Mouse (Mus musculus) embryonic facial prominence, embryonic 11.5 days (tissue): ENCODE results near the gene Acap2. TPM values are rescaled to one million over a fixed set of nuclear protein-coding genes. Genes with fewer than 3 reads are reported as not detected.

Source experiments
- ATAC-seq: fragments of 200-750 bp; cut with Nextera tagmentation; replicated peaks from 2 replicates; pipeline ENCODE4 v1.8.0; 2017; ENCODE audit warnings: low read depth; ENCODE audit not compliant: insufficient number of reproducible peaks, low FRiP score, low TSS enrichment
- DNase-seq: peaks from one replicate; pipeline ENCODE4 v3.0.0-alpha.2; 2015; ENCODE audit warnings: low spot score
- H3K27ac ChIP-seq: fragments of 300-500 bp; sonication (generic); replicated peaks from 2 replicates; pipeline ENCODE4 v1.5.1; 2014; ENCODE audit warnings: mild to moderate bottlenecking, low read depth, low read length, control low read depth
- H3K27me3 ChIP-seq: fragments of 300-500 bp; sonication (generic); 2 replicates; pipeline ENCODE4 v1.6.1; 2014; ENCODE audit warnings: mild to moderate bottlenecking, low read length, moderate library complexity, mixed read lengths; ENCODE audit not compliant: control insufficient read depth, insufficient read depth
- H3K36me3 ChIP-seq: fragments of 300-500 bp; sonication (generic); replicated peaks from 2 replicates; pipeline ENCODE4 v1.6.1; 2014; ENCODE audit warnings: low read depth, mild to moderate bottlenecking, low read length, moderate library complexity, mixed read lengths; ENCODE audit not compliant: control insufficient read depth, insufficient read depth
- H3K4me1 ChIP-seq: fragments of 300-500 bp; sonication (generic); 2 replicates; pipeline ENCODE4 v1.6.1; 2014; ENCODE audit warnings: low read length, mixed read lengths; ENCODE audit not compliant: control insufficient read depth, insufficient read depth
- H3K4me2 ChIP-seq: fragments of 300-500 bp; sonication (generic); 2 replicates; pipeline ENCODE4 v1.6.1; 2014; ENCODE audit warnings: low read depth, mild to moderate bottlenecking, control low read depth, low read length, moderate library complexity
- H3K4me3 ChIP-seq: fragments of 300-500 bp; sonication (generic); 2 replicates; pipeline ENCODE4 v1.5.1; 2014; ENCODE audit warnings: low read depth, low read length, control low read depth
- H3K9ac ChIP-seq: fragments of 300-500 bp; sonication (generic); replicated peaks from 2 replicates; pipeline ENCODE4 v1.6.1; 2014; ENCODE audit warnings: mild to moderate bottlenecking, control low read depth, low read length
- H3K9me3 ChIP-seq: fragments of 300-500 bp; sonication (generic); replicated peaks from 2 replicates; pipeline ENCODE4 v1.6.1; 2016; ENCODE audit warnings: mild to moderate bottlenecking, low read length, inconsistent platforms, mixed read lengths; ENCODE audit not compliant: control insufficient read depth
- WGBS: fragments of 180-500 bp; shearing (Covaris S2); extraction: QIAGEN DNeasy Blood & Tissue Kit; methylation state at CpG from one replicate; pipeline ENCODE4 v1.1.7; 2014; 5-methylcytosine and 5-hydroxymethylcytosine counted together
- polyA plus RNA-seq: library from polyadenylated mRNA; unstranded; fragments of >200 nt; fragmentation: Nextera tagmentation; extraction: Ambion mirVana; gene quantifications from 2 replicates; pipeline ENCODE4 v1.2.1, GENCODE M21; 2014

Acap2 gene
- polyA plus RNA-seq, 1 experiment from 2014 or later, result 25.4 TPM

GRCm38 (mm10) chr16:31101352-31101751 is 99.7 kb downstream of the Acap2 start:
- Histone ChIP-seq H3K4me1 (no peaks in the 10 kb centered on the region), H3K9me3 (no peaks in the 10 kb centered on the region), H3K27me3 (no peaks in the 10 kb centered on the region), H3K4me3 (no peak overlapping the region), H3K9ac (no peak overlapping the region), H3K4me2 (no peak overlapping the region), H3K27ac (no peak overlapping the region), H3K36me3 (no peaks in the 10 kb centered on the region; the same call in 1 of the 2 replicates)
- DNase-seq (no peak), ATAC-seq (no peak)
- WGBS, result 75% methylated on average over 2 of the region's 2 CpGs

GRCm38 (mm10) chr16:31099906-31100305 is 101.1 kb downstream of the Acap2 start:
- Histone ChIP-seq H3K9ac (no peak overlapping the region), H3K27me3 (no peaks in the 10 kb centered on the region), H3K4me1 (no peaks in the 10 kb centered on the region), H3K27ac (no peak overlapping the region), H3K36me3 (no peaks in the 10 kb centered on the region; the same call in 1 of the 2 replicates), H3K9me3 (no peaks in the 10 kb centered on the region), H3K4me3 (no peak overlapping the region), H3K4me2 (no peak overlapping the region)
- ATAC-seq, result no peak
- DNase-seq, result no peak
- 85% methylated on average over 1 of the region's 1 CpGs for WGBS

GRCm38 (mm10) chr16:31094036-31094435 is 107.0 kb downstream of the Acap2 start:
- ATAC-seq, result no peak
- Histone ChIP-seq H3K27ac (no peak overlapping the region), H3K36me3 (no peaks in the 10 kb centered on the region), H3K9ac (no peak overlapping the region), H3K27me3 (no peaks in the 10 kb centered on the region), H3K4me2 (no peak overlapping the region), H3K9me3 (no peaks in the 10 kb centered on the region), H3K4me3 (no peak overlapping the region), H3K4me1 (no peaks in the 10 kb centered on the region)
- 80% methylated on average over 6 of the region's 6 CpGs for WGBS
- DNase-seq, result no peak

- no peaks in the 10 kb centered on the region for H3K27me3 ChIP-seq
- no peak overlapping the region for H3K4me3 ChIP-seq
- H3K27ac ChIP-seq, result no peak overlapping the region
- DNase-seq (no peak), ATAC-seq (no peak)
- H3K36me3 ChIP-seq, result no peaks in the 10 kb centered on the region
- no peaks in the 10 kb centered on the region for H3K4me1 ChIP-seq
- H3K9me3 ChIP-seq, result no peaks in the 10 kb centered on the region
- no peak overlapping the region for H3K9ac ChIP-seq
- H3K4me2 ChIP-seq, result no peak overlapping the region
- WGBS, result 49% methylated on average over 9 of the region's 9 CpGs
These were observed 107.9 kb downstream of the Acap2 start for GRCm38 (mm10) chr16:31093186-31093585.

- no peak for ATAC-seq
- no peak overlapping the region for H3K27ac ChIP-seq
- H3K4me1 ChIP-seq, result no peaks in the 10 kb centered on the region
- WGBS, result 70% methylated on average over 6 of the region's 6 CpGs
- no peaks in the 10 kb centered on the region for H3K9me3 ChIP-seq
- no peak for DNase-seq
- no peak overlapping the region for H3K4me2 ChIP-seq
- no peaks in the 10 kb centered on the region for H3K27me3 ChIP-seq
- no peak overlapping the region for H3K9ac ChIP-seq
- no peaks in the 10 kb centered on the region for H3K36me3 ChIP-seq
- no peak overlapping the region for H3K4me3 ChIP-seq
These were observed 119.2 kb downstream of the Acap2 start for GRCm38 (mm10) chr16:31081891-31082290.

GRCm38 (mm10) chr16:31081125-31081664 is 119.8 kb downstream of the Acap2 start, which contains the start of gene Xxylt1:
Gene Xxylt1, minus strand, starts transcription at chr16:31081432.
- H3K4me2 ChIP-seq, result peak within 1 kb of the TSS; percentile 98
- peak; percentile 98 for ATAC-seq
- DNase-seq, result peak; percentile 97
- H3K9me3 ChIP-seq, result no peaks in the 10 kb centered on the region
- H3K36me3 ChIP-seq, result no peaks in the 10 kb centered on the region
- H3K4me3 ChIP-seq, result peak within 1 kb of the TSS; percentile 66
- peak within 1 kb of the TSS; percentile 83 for H3K9ac ChIP-seq
- peak within 1 kb of the TSS; percentile 74 for H3K27ac ChIP-seq
- H3K4me1 ChIP-seq, result no peaks in the 10 kb centered on the region
- under 1% methylated on average over 53 of the region's 54 CpGs for WGBS
- no peaks in the 10 kb centered on the region for H3K27me3 ChIP-seq

- Histone ChIP-seq H3K9ac (peak overlapping the region; percentile 83), H3K9me3 (no peaks in the 10 kb centered on the region), H3K4me3 (peak overlapping the region; percentile 66), H3K27me3 (no peaks in the 10 kb centered on the region), H3K4me2 (peak overlapping the region; percentile 98), H3K36me3 (no peaks in the 10 kb centered on the region), H3K4me1 (no peaks in the 10 kb centered on the region), H3K27ac (peak overlapping the region; percentile 74)
- WGBS, result 0% methylated on average over 36 of the region's 36 CpGs
- peak; percentile 60 for ATAC-seq
- DNase-seq, result peak; percentile 72
These were observed 120.4 kb downstream of the Acap2 start for GRCm38 (mm10) chr16:31080573-31081051.

GRCm38 (mm10) chr16:31077396-31077795 is 123.6 kb downstream of the Acap2 start:
- Histone ChIP-seq H3K4me1 (no peaks in the 10 kb centered on the region), H3K9me3 (no peaks in the 10 kb centered on the region), H3K4me2 (no peak overlapping the region), H3K36me3 (no peaks in the 10 kb centered on the region), H3K27ac (no peak overlapping the region), H3K9ac (no peak overlapping the region), H3K4me3 (no peak overlapping the region), H3K27me3 (no peaks in the 10 kb centered on the region)
- no peak for ATAC-seq
- no peak for DNase-seq
- WGBS, result 94% methylated on average over 5 of the region's 5 CpGs
